Mouse (Mus musculus): ENCODE results near the gene Slc30a1. TPM values are rescaled to one million over a fixed set of nuclear protein-coding genes. Genes with fewer than 3 reads are reported as not detected.

Gene Slc30a1
- polyA plus RNA-seq, 2 experiments: 3.6 to 6.7 TPM

- WGBS: 56% methylated on average over 2 of the region's 2 CpGs
- TF ChIP-seq POLR2A (IDR thresholded peaks at IDR 0.05; ENCODE audit: borderline replicate concordance, extremely low read depth, insufficient read depth, insufficient read length): no peak
- Histone ChIP-seq H3K9ac (ENCODE audit: low read depth, low read length, severe bottlenecking) (no peak overlapping the region), H3K4me3 (replicated peaks; ENCODE audit: low read length) (no peak overlapping the region), H3K36me3 (ENCODE audit: control insufficient read depth, insufficient read depth, low read length) (no peaks in the 10 kb centered on the region), H3K27me3 (ENCODE audit: control insufficient read depth, insufficient read depth, low read length) (no peaks in the 10 kb centered on the region), H3K4me2 (replicated peaks; ENCODE audit: low read depth, low read length, severe bottlenecking) (no peak overlapping the region), H3K4me1 (ENCODE audit: control insufficient read depth, insufficient read depth, low read length) (no peaks in the 10 kb centered on the region), H3K9me3 (ENCODE audit: control insufficient read depth, low read length) (no peaks in the 10 kb centered on the region), H3K27ac (replicated peaks; ENCODE audit: low read depth, low read length) (no peak overlapping the region)
- ATAC-seq (ENCODE audit: low FRiP score, low read depth): no peak
- no peak for DNase-seq (ENCODE audit: low spot score)
Measured at GRCm38 (mm10) chr1:191960946-191961345, 54.4 kb downstream of the Slc30a1 start.

Other genes starting within 250 kb of the Slc30a1 start
- 24.7 and 24.8 TPM in 2 replicates for gene Lpgat1, start 188.9 kb upstream of the Slc30a1 start, polyA plus RNA-seq (2012; rRNA removed)
- 39.9 and 45.4 TPM in 2 replicates for gene Lpgat1, start 188.9 kb upstream of the Slc30a1 start, polyA plus RNA-seq (2014; fragmentation: Nextera tagmentation; extraction: Ambion mirVana)
- gene Nek2, start 85.3 kb upstream of the Slc30a1 start, polyA plus RNA-seq (2012; rRNA removed): 11.4 and 12.8 TPM in 2 replicates
- 25.8 and 26.2 TPM in 2 replicates for gene Nek2, start 85.3 kb upstream of the Slc30a1 start, polyA plus RNA-seq (2014; fragmentation: Nextera tagmentation; extraction: Ambion mirVana)
- 0.50 and 0.55 TPM in 2 replicates for gene Rd3, start 70.6 kb downstream of the Slc30a1 start, polyA plus RNA-seq (2012; rRNA removed)
- 0.14 and 0.91 TPM in 2 replicates for gene Rd3, start 70.6 kb downstream of the Slc30a1 start, polyA plus RNA-seq (2014; fragmentation: Nextera tagmentation; extraction: Ambion mirVana)
- gene Traf5, start 185.8 kb downstream of the Slc30a1 start, polyA plus RNA-seq (2012; rRNA removed): 20.7 and 21.0 TPM in 2 replicates
- 19.1 and 21.9 TPM in 2 replicates for gene Traf5, start 185.8 kb downstream of the Slc30a1 start, polyA plus RNA-seq (2014; fragmentation: Nextera tagmentation; extraction: Ambion mirVana)
- gene Rcor3, start 231.3 kb downstream of the Slc30a1 start, polyA plus RNA-seq (2012; rRNA removed): 49.8 and 73.2 TPM in 2 replicates
- gene Rcor3, start 231.3 kb downstream of the Slc30a1 start, polyA plus RNA-seq (2014; fragmentation: Nextera tagmentation; extraction: Ambion mirVana): 34.3 and 39.1 TPM in 2 replicates